Mouse (Mus musculus): ENCODE results near the gene Spink4.

DNA sequence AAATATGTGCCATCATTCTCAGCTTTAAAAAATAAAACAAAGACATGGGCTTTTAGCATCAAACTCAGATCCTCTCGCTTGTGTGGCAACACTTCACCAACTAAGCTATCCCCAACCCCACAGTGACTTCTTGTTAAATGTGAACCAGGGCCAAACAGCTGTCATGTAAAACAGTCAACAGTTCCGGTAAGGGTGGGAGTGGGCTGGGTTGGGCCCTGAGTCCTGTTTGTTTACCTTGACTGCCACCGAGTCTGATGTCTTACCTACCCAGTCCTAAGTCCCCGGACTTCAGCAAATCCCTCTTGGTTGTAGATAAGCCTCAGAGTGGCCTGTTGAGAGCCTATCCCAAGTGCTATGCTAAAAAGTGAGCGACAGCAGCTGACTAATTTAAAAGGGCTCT lies 13.8 kb downstream of the Spink4 start:
- TF ChIP-seq CTCF (IDR thresholded peaks at IDR 0.05; ENCODE audit: insufficient read depth, low read length) (no peak), POLR2A (IDR thresholded peaks at IDR 0.05; ENCODE audit: borderline replicate concordance, extremely low read depth, low read depth, low read length) (no peak)

Measured in lung, adult 2 months (tissue).